Mouse (Mus musculus) layer of hippocampus, adult 11-12 months (tissue): Measurements from ENCODE around the gene Gemin5.
A peak's percentile ranks its signal among the peaks of the same experiment; 100 is the strongest.
"Not testable (repeated sequence)": the region's sequence is repeated elsewhere in the genome, so short reads cannot be mapped to it uniquely, and the experiment has no call there.

Source experiments
- DNase-seq: peaks from one replicate; pipeline ENCODE4 v3.0.0; 2022; ENCODE audit warnings: low spot score

Gene Gemin5

DNA sequence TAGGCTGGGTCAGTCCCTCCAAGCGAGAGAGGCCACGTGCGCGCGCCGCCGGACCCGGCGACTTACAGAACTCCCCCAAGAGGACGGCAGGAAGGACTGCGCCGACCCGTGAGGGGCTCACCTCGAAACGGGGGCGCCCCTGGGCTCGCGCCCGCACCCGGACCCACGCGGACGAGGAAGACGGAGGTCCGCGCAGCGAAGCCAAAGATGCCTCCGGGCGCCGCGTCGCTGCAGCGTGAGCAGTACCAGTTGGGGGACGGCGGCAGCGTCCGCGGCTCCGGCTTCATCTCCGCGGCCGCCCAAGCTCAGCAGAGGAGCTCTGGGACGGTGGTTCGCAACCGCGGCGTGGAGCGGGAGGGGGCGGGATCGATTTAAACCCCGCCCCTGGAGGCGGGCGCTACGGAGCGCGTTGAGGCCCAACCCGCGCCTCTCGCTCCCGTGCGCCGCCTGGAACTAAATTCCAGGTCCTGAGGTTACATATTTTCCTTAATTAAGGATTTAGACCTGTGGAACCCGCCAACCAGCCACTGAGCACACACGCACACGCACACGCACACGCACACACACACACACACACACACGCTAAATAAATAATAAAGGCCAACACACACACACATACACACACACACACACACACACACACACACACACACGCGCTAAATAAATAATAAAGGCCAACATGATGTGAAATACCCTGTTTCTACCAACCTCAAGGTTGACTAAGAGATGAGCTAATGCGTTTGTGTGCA lies at the start of gene Gemin5:
Gene Gemin5 (minus strand): TSS at position 373 of the 749 bp plus-strand sequence.
- peak; percentile 86 for DNase-seq

DNA sequence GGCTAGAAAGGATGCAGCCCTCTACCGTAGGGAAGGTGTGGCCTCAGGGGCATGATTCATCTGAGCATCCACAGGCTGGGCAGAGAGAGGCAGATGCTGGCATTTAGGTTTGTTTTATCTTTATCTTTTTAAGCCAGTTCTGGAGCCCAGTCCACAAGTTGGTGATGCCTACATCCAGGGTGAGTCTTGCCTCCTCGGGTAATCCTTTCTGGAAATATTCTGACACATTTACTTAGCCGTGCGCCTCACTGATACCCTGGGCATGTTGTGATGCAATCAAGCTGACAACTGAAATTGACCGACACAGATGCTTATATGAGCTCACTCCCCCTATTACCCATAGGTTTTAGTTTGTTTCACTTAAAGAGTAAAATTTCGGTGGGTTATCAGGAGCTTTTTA lies 48.5 kb upstream of the Gemin5 start:
- no peak for DNase-seq

DNA sequence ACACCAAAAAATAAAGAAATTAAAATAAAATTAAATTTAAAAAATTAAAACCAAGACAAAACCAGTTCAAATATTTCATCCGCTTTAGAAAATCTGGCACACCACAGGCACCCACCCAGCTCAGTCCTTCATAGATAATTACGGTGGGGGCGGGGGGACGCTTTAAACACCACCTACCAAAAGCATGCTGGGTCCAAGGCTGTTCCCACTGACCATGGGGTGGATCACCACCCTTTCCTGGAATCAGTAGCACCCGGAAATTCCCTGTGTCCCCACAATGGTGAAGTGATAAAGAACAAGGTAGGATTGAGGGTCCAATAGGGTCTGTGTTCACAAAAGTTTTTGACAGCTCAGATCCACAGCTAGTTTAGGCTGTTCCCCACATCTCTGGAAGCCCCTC lies 47.5 kb upstream of the Gemin5 start:
- DNase-seq, result no peak

DNA sequence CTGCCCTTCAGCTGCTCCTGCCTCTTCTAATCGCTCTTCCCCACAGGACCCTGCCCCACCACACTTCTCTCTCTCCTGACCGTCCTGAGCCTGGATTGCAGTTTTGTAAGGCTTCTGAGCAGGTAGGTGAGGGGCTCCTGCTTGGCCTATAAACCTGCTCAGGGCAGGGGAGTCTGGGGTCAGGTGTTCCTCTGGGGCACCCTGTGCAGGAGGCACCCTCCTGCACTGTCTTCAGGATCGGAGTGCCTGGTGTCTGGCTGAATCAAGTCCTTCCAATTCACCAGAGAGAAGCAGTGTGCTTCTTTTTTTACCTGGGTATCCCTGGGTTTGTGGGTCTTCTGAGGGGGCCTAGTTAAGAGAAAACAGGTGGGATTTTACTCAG lies 46.7 kb upstream of the Gemin5 start:
- DNase-seq, result not testable (repeated sequence)

DNA sequence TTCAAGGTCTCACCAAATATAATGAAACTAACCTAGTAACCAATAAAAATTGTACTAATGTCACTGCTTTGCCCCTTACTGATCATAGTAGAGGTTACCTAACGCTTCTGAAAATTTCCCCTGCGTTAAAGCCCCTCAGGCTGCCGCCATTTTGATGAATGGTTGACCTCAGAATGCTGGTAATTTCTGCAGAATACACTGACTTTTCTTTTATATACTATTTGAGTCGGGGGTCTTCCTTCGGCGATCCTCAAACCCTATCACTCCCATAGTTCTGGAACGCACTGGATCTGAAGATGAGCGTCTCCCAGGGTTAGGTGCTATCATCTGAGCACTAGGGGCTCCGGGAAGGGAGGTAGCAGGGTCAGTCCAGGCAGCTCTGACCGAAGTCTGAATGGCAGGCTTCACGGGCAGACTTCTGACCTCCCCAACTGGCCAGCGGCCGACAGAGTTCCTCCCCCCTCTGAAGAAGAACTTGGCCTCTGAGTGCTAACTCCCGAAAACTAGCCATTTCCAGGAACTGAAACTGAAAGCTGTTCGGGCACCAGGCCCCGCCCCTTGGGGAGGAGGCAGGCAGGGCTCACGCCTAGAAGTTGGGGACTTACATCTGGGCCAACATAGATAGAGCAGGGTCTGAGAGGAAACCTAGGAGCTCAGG lies 46.2 kb upstream of the Gemin5 start:
- peak; percentile 72 for DNase-seq

DNA sequence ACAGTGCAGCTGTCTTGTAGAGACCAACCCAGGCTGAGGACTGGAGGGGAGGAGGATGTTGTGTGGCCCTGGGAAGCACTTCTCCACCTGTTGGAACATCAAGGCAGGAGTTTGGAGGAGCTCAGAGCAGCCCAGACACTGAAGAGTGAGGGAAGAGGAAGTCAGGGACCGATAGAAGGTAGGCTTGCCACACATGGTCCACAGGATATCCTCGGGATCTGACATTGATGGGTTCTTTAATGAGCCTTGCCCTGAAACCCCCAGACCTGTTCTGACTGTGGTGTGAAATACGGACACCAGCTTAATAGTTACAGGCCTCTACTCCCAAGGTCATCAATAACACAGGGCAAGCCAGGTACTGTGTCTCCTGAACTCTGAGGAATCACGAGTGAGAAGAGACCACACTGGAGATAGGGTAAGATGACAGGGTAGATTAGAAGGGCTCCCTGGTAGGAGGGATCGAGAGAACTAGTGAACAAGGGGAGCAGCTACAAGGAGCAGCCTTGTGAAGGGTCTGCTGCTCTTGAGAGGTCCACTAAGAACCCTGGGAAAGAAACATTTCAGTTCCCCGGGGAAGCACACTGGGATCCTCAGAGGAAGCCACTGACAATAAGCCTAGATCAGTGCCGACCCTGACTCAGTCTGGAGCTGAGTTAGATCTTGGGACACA lies 45.5 kb upstream of the Gemin5 start:
- no peak for DNase-seq

DNA sequence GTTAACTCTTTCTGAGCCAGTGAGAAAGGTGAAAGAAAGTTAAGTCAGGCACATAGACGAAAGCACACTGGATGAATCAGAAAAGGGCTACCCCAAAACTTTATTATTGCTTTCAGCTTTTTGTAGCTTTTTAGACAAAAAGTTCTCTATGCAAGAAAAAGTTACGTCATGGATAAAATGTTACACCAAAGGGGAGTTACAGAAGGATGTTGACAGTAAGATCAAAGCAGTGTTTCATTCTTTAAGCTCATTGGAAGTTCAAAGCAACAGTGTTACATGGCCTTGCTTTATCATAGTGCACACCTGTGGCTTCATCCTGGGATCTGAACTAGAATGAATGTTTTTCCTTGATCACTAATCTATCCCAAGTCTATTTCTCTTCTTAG lies 43.3 kb upstream of the Gemin5 start:
- DNase-seq, result no peak

DNA sequence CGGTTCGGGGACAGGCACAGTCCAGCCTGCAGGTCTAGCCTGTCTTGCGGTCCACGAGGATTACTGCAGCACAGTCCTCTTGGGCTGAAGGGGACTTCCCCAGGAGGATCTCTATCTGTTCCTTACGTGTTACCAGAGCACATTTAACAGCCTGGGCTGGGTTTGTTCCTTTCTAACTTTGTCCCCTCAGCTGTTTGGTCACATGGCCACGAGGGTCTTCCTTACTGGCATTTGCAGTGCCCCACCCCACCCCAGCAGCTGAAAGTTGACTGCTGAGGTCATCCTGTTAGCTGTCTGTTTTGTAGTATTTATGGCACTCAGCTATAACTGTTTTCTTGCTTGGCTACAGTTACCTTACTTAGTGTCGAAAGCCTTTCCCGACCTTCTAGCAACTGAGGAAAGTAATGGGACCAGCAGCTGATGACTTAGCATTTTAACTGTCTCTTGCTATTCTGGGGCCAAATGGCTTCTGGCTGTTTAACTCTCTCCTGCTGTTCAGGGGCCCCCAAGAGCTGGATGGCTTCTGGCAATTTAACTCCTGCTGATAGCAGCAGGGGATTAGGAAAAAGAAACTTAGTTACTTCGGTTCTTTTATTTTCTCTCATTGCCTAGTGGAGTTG lies 42.8 kb upstream of the Gemin5 start:
- DNase-seq, result no peak

DNA sequence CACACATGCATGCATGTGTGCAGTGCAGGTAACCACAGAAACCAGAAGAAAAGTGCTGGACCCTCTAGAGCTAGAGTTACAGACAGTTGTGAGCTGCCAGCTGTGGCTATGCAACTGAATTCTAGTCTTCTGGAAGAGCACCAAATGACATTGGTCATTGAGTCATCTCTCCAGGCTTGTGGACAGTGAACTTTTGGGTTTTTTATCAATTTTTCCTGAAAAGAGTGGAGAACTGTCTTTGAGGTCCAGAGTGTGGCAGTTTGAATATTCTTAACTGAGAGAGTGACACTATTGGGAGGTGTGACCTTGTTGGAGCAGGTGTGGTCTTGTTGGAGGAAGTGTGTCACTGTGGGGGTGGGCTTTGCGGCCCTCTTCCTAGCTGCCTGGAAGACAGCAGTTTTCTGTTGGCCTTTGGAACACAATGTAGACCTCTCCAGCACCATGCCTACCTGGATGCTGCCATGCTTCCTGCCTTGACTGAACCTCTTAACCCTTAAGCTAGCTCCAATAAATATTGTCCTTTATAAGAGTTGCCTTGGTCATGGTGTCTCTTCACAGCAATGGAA lies 42.1 kb upstream of the Gemin5 start:
- no peak for DNase-seq

DNA sequence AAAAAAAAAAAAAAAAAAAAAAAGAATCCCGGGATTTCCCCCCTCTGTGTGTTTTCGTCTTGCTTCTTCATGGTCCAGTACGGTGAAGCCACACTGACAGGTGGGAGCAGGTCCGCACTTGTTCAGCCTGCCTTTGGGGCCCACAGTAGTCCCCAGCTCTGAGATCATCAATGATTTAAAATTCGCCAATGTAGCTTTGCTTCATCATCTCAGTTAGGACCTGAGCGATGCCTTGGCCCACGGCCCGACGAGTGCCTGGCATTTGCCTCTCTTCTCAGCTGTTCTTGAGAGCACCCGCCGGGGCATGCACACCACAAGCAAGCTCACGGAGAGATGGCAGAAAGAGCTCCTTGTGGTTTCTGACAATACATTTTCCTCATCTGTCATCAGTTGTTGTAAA lies 32.7 kb upstream of the Gemin5 start:
- DNase-seq, result no peak

DNA sequence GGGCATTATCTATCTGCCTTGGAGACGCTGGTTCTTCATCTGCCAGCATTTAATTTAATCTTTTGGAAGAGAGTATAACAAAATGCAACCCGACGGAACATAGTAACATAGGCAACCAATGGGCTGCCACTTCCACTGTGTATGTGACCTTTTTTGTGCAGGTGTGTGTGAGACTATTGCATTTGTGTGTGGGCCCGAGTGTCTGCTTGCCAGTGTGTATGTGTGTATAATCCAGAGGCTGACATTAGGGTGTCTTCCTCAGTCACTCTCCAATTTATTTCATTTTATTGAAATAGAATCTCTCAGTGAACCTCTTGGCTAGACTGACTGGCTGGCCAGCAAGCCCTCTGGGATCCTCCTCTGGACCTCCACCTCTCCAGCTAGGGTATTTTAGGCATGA lies 31.9 kb upstream of the Gemin5 start:
- no peak for DNase-seq

DNA sequence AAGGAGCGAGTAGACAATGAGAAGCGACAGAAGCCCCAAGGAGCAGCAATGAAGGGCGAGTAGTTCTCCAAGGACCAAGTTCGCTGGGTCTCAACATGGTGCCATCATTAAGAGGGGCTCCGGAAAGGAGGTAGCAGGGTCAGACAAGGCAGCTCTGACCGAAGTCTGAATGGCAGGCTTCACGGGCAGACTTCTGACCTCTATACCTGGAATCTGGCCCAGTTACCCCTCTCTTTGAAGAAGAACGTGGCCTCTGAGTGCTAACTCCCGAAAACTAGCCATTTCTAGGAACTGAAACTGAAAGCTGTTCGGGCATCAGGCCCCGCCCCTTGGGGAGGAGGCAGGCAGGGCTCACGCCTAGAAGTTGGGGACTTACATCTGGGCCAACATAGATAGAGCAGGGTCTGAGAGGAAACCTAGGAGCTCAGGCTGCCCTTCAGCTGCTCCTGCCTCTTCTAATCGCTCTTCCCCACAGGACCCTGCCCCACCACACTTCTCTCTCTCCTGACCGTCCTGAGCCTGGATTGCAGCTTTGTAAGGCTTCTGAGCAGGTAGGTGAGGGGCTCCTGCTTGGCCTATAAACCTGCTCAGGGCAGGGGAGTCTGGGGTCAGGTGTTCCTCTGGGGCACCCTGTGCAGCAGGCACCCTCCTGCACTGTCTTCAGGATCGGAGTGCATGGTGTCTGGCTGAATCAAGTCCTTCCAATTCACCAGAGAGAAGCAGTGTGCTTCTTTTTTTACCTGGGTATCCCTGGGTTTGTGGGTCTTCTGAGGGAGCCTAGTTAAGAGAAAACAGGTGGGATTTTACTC lies 31.1 kb upstream of the Gemin5 start, which contains the start of the genes Igtp and Irgm2:
Gene Igtp (plus strand): TSS at position 328 of the 809 bp plus-strand sequence.
Gene Irgm2 (plus strand): TSS at position 390 of the 809 bp plus-strand sequence.
- peak; percentile 62 for DNase-seq

DNA sequence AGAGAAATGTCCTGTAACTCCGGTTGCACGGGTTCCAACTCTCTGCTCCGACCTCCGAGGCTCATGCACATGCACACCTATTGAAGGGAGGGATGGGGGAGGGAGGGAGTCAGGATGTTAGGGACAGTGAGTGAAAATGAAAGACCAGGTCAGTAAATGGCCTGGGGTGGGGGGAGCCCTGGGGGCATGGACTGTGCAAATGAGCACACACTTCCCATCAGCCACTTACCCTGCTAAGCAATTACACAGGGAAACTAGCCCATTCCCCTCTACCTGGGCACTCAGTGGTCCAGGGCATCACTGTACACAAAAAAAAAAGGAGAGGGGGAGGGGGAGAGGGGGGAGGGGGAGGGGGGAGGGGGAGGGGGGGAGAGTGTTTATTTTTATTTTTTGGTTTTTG lies 30.3 kb upstream of the Gemin5 start:
- no peak for DNase-seq

DNA sequence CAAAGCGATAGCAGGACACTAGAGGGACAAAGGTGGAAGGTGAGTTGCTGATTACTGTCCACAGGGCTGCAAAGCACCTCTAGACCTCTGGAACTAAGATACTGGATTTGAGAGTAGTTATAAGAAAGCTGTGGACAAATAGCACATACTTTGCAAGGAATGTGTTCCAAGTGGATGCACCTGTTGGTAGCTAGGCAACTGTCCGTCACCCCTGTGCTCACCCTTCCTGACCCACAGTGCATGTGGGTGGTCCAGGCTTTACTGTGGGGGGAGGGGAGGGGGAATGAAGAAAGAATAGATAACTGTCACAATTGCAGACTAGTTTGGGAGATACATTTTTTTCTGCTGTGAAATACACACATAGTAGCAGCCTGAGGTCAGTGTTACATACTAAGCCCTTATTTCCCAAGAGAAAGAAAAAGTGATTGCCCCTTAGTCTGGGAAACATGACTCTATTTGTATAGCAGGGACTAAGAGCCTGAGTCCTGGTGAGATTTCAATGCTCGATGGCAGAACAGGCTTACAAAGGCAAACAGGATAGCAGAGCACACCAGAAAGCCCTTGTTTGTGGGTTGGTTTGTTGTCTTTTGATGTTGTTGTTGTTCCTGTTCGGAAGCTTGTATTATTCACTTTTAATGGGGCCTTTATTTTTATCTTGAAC lies 25.7 kb upstream of the Gemin5 start:
- no peak for DNase-seq

DNA sequence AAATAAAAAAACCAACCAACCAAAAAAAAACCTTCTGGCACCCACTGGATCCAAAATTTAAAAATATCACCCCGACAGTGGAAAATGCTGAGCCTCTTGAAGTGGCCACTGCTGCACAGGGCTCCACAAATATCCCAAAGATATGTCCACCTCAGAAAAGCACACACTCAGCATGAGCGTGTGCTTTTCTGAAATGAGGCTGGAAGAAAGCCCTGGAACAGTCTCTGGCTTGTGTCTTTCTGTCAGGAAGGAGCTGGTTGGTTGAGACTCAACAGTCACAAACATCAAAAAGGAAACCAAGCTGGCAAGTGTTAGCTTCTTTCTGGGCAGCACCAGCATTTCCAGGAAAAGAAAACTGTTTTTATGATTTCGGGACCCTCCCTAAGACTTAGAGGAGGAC lies 25.0 kb upstream of the Gemin5 start:
- no peak for DNase-seq

DNA sequence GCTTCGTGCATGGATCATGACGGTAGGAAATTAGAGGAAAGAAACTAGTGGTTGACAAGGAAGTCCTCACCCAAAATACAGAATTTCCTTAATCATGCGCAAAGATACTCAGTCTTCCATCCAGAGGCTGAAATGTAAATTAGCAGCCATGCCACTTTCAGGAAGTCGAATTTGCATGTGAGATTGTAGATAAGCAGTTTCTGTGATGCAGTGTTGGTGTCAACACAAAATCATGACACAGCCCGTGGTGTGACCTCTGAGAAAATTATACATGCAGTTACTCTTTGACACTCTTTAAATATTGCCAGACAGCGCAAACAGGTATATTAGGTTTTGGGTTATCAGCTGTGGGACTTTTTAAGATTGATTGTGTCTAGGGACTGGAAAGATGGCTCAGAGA lies 21.3 kb upstream of the Gemin5 start:
- DNase-seq, result no peak

DNA sequence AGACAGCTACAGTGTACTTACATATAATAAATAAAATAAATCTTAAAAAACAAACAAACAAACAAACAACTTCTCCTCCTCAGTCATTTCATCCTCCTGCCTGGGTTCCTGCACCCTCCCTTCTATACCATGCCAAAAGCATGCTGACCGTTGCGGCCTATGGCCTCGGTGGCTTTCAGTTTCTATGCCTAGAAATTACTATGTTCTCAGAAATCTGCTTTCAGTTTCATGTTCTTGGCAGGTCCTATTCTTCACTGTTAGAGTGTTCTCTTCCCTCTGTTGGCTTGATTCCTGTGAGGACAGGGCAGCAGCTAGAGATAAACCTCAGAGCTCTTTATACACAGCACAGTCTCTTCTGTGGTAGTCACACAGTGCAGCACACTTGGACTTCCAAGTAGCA lies 15.2 kb upstream of the Gemin5 start:
- no peak for DNase-seq

DNA sequence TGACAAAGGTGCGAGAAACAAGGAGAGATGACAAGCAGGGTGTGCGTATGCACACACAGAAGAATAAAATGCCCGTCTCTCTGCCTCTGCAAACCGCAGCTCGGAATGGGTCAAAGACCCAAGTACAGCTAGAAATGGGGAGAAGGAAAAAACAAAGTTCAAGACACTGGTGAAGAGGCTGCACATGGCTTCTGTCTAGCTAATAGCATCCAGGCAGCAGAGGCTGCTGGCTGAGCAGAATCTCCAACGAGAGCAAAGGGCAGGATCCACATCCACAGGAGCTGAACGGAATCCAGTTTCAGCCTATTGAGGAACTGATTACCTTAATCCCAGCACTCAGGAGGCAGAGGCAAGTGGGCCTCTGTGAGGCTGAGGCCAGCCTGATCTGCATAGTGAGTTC lies 12.4 kb upstream of the Gemin5 start:
- no peak for DNase-seq

DNA sequence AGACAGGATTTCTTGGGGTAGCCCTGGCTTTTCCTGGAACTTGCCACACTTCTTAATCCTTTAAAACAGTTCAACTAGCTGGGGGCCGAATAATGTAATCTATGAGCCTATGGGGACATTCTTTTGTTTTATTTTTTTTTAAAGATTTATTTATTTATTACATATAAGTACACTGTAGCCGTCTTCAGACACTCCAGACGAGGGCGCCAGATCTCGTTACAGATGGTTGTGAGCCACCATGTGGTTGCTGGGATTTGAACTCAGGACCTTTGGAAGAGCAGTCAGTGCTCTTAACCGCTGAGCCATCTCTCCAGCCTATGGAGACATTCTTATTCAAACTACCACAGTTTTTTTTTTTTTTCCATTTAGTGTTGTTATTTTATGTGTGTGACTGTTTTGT lies 11.6 kb upstream of the Gemin5 start:
- DNase-seq, result not testable (repeated sequence)

DNA sequence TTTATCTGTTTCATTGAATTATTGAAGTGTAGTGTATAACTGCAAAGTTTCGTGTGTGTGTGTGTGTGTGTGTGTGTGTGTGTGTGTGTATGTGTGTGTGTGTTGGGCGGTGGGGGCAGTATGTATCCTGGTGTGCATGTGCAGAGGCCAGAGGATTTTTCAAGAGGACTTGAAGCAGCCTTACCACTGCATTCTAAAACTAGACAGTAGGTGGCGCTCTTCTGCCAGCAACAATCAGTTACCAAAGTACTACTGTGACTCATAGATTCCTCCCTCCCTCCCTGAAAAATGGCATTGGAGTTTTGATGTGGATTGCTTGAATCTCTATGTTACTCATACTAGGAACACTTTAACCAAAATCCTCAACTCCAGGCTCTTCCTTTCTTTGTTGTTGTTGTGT lies 11.2 kb upstream of the Gemin5 start:
- DNase-seq, result peak; percentile 94
